Mouse (Mus musculus) ES-Bruce4 (cell line): ENCODE data around the gene Stard9.

Experiments used
- EP300 ChIP-seq: IDR thresholded peaks from 2 replicates; pipeline ENCODE4 v1.6.1; 2011; ENCODE audit warnings: low read depth, low read length; ENCODE audit not compliant: insufficient read depth
- POLR2A ChIP-seq: IDR thresholded peaks from one replicate; pipeline ENCODE4 v1.8.1; 2011; ENCODE audit warnings: low read length; ENCODE audit not compliant: insufficient read depth

- TF ChIP-seq EP300 (no peak), POLR2A (no peak)
Measured at GRCm38 (mm10) chr2:120619538-120619937, 9.4 kb upstream of the Stard9 start.
